Mouse (Mus musculus): Measurements from ENCODE around the gene Limch1.

The Limch1 gene

DNA sequence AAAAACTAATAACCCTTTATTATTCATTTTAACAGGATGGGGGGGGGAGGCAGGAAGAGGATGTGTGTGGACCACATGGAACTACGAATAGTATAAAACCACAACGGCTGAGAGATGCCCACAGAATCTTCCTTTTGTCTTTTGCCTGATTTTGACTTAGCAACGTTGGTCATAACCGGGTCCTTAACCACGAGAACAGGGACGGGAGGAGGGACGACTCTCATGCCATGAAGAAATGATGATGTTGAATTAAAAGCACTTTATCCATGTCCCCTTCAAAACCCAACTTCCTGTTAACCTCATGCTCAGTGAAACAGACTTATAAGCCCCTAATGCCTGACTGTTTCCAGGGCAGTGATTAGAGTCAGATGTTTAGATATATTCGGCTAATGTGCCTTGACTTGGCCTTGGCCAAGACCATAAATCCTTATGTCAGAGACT is 41.0 kb downstream of the Limch1 start:
- DNase-seq (ENCODE audit: low spot score), result no peak

GRCm38 (mm10) chr5:66789041-66789440 is 43.4 kb downstream of the Limch1 start:
- no peak for DNase-seq (ENCODE audit: low spot score)

DNA sequence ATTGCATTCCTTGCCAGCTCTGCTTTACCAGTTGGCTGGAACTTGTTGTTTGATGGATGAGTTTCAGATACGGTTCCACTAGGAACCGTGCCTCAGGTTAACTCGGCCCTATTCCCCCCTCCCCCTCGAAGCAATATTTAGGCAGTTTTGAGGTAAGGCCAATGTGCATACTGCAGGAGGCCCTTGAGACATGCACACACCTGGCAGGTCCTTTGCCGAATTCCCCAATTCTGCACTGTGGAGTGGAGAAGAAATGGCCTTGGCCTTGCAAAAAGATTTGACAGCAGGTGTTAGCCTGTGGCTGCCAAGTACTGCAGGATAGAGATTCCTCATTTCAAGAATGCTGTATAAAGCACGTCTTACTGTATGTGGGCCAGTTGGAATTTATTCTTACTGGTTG is 45.5 kb downstream of the Limch1 start:
- DNase-seq (ENCODE audit: low spot score), result no peak

- DNase-seq (ENCODE audit: low spot score), result no peak
Observed at GRCm38 (mm10) chr5:66793251-66793650, 47.6 kb downstream of the Limch1 start.

- DNase-seq (ENCODE audit: low spot score), result no peak
Observed at GRCm38 (mm10) chr5:66797326-66797725, 51.7 kb downstream of the Limch1 start.

- no peak for DNase-seq (ENCODE audit: low spot score)
Observed at GRCm38 (mm10) chr5:66798135-66798534, 52.5 kb downstream of the Limch1 start.

DNA sequence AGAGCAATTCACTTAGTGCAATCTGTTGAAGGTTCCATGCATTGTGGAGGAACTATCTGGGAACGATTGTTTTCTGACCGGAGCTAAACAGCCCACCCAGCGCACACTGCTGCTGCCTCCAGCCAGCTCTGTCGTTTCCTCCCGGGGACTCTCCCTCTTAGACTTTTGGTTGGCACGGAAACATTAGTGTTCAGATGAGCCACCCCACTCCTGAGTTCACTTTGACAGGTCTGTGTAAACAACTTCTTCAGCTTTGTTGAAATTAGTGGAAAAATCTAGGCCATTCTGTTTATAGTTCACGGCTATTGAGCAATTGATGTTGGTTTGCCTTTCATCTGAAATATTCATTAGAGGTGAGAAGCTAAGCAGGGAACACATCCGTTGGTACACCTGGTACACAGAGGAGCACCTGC is 53.0 kb downstream of the Limch1 start:
- no peak for DNase-seq (ENCODE audit: low spot score)

GRCm38 (mm10) chr5:66800243-66800642 is 54.6 kb downstream of the Limch1 start:
- no peak for DNase-seq (ENCODE audit: low spot score)

- no peak for DNase-seq (ENCODE audit: low spot score)
Observed at GRCm38 (mm10) chr5:66800977-66801376, 55.4 kb downstream of the Limch1 start.

DNA sequence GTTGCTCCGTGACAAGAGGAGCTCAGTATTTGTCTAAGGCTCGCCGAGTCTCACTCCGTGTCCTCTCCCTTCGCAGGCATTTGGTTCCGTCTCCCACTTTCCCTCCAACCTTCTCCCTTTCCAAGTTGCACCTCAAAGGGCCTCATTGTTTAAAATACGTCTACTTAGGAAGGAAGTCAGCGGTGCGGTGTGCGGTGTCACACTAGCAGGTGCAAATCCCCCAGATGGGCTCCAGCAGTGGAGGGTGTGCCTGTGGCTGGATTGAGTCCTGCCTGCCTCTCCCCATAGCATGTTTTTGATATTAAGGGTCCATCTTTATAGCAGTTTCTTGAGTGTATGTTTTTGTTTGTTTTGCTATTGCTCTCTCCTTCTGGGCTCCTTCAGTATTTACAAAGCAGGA is 56.6 kb downstream of the Limch1 start:
- DNase-seq (ENCODE audit: low spot score), result no peak

- no peak for DNase-seq (ENCODE audit: low spot score)
Observed at GRCm38 (mm10) chr5:66806335-66806734, 60.7 kb downstream of the Limch1 start.

- no peak for DNase-seq (ENCODE audit: low spot score)
Observed at GRCm38 (mm10) chr5:66807737-66808136, 62.1 kb downstream of the Limch1 start.

DNA sequence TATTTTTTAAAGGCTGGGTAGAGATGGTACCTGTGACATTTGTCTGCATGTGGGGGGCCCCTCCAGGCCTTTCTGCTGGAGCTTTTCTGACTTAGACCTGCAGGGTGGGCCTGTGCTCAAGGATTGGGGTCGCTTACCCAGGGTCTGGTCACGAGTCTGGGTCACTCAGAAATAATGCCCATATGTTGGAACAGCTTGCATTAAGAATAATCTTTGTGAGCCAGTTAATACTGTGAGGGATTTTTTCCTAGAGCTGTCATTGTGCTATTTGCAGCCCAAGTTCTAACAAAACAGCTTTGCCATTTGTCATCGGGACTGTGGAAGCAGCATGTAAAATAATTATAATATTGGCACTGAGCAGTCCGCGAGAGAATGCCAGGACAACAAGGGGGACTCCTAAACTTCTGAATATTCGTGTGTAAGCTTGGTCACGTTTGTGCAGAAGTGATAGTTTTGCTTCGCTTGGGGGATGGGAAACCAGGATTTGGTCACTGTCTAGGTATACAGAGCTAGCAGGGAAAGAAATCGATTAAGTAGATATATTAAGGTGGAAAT is 63.5 kb downstream of the Limch1 start:
- DNase-seq (ENCODE audit: low spot score), result no peak

DNA sequence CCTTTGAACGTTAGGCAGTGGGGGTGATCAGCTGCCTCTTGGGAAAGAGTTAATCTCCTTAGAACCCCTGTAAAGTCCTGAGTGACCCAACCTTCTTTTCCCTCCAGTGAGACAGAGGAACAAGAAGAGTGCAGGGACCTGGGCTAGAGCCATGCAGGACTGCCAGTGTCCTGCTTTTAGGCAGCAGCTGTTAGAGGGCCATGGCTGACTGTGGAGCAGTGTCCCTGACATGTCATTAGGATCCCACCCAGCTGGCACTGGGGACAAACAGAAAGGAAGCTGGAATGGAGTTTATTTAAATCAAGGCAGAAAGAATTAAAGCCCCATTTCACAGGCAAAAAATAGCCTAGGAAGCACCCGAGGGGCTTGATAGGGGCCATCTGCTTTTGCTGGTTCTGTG is 64.8 kb downstream of the Limch1 start:
- DNase-seq (ENCODE audit: low spot score), result no peak

GRCm38 (mm10) chr5:66814674-66815073 is 69.0 kb downstream of the Limch1 start:
- DNase-seq (ENCODE audit: low spot score), result no peak

DNA sequence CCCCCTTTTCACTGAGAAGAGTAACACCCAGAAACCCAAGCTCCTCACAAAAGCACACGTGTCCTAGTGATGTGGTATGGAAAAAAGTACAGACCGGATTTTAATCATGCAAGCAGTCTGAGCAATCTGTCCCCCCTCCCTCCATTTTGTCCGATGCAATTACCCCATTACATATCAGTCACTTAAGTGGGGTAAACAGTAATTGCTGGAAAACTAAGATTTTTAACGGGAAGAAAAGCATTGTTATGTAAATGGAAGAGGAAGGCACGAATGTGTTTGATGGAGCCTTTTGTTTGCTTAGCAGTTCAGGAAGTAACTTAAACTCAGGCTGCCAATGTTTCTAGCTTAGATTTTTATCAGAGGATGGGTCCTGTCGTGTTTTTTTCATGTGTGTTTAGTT is 70.2 kb downstream of the Limch1 start:
- no peak for DNase-seq (ENCODE audit: low spot score)

GRCm38 (mm10) chr5:66816751-66817150 is 71.1 kb downstream of the Limch1 start:
- no peak for DNase-seq (ENCODE audit: low spot score)

GRCm38 (mm10) chr5:66817184-66817956 is 71.7 kb downstream of the Limch1 start:
- no peak for DNase-seq (ENCODE audit: low spot score)

DNA sequence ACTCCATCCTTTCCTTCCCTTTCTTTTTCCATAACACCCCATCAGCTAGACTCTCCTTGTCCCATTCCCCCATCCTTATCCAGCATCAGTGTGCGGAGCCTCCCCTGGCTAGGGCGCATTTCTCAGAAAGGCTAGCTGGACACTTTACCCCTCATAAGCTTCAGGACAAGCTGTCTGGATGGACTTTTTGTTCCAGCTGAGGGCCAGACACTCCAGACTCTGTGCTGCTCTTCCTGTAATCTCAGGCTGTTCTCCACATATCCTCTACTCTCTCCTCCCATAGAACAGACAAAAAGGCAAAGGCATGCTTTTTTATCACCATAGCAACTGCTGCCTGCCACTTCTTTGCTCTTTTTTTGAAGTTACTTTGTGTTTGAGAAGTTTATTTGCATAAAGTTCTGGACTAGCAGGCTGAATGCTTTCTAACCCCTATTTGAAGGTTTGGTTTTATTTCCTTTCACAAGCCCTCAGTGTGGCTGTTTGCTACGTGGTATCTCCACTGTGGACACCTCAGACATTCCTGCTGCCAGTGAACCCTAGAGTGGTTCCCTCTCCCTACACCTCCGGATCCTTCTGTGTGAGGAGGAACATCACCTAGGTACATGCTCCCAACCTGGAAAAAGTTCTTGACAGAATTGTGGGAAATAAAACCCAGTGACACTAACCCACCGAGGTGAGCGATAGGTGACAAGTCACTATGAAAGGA is 77.0 kb downstream of the Limch1 start:
- DNase-seq (ENCODE audit: low spot score), result no peak

DNA sequence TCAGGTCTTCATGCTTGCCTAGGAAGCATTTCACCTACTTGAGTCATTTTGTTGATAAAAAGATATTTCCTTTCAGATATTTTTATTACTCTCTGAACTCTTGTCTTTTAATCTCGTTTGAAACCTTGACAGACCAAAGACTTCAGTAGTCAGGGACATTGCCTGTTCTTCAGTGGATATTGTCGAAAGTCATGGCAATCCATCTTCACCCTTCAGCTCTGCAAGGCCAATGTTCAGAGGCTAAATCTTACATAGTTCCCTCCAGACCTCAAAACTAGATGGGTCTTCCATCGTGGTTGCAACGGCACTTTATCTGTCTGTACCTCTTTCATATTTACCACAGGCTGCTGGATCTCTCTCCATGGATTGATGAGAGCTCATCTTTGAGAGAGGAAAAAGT is 80.0 kb downstream of the Limch1 start:
- DNase-seq (ENCODE audit: low spot score), result no peak

DNA sequence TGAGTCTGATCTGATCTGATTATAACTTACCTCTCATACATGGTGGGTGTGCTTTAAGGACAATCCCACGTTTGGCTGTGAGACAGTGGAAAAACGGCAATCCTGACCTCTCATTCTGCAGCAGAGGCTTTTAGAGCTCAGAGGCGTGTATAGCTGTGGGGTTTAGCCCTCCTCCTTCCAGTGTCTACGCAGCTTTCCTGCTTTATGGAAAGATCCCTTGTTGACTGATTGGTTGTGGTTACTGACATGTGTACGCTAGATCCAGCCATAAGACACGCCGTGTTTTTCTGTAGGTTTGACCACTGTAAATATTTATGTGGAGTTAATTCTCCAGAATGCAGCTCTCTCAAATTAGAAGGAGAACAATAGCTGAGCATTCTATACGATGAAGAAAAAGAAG is 81.2 kb downstream of the Limch1 start:
- DNase-seq (ENCODE audit: low spot score), result no peak

GRCm38 (mm10) chr5:66829505-66829904 is 83.9 kb downstream of the Limch1 start:
- no peak for DNase-seq (ENCODE audit: low spot score)

DNA sequence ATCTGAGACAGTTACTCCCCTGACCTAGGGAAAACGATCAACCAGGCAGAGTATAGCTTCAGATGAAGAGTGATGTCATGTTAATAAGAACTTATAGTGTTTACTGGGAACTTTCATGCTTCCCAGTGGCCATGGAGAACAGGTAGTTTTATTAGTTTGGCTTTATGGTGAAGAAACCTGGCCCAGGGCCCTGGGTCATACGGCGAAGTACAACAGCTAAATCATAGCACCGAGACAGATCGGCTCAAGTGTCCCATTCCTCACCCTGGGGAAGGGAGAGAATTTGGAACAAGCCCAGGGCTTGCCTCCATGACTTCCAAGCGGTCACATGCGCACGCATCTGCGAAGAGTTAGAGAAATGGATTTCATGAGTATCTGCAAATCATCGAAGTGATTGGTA is 84.6 kb downstream of the Limch1 start:
- no peak for DNase-seq (ENCODE audit: low spot score)
